Mouse (Mus musculus) midbrain, postnatal 0 days (tissue): ENCODE data around the gene Mb21d2. TPM values are rescaled to one million over a fixed set of nuclear protein-coding genes. Genes with fewer than 3 reads are reported as not detected.

Experiments used
- ATAC-seq: fragments of 200-750 bp; cut with Nextera tagmentation; 2 replicates; pipeline ENCODE4 v1.8.0; 2017; ENCODE audit warnings: moderate number of reproducible peaks, mild to moderate bottlenecking, moderate TSS enrichment, moderate library complexity; ENCODE audit not compliant: low FRiP score
- DNase-seq: peaks from one replicate; pipeline ENCODE4 v3.0.0-alpha.2; 2015; ENCODE audit warnings: low spot score
- H3K27ac ChIP-seq: fragments of 300-500 bp; sonication (generic); 2 replicates; pipeline ENCODE4 v1.5.1; 2014; ENCODE audit warnings: low read depth, mild to moderate bottlenecking, low read length, mixed read lengths
- H3K27me3 ChIP-seq: fragments of 300-500 bp; sonication (generic); 2 replicates; pipeline ENCODE4 v1.6.1; 2014; ENCODE audit warnings: low read length, control low read depth, mixed read lengths; ENCODE audit not compliant: insufficient read depth
- H3K36me3 ChIP-seq: fragments of 300-500 bp; sonication (generic); 2 replicates; pipeline ENCODE4 v1.6.1; 2014; ENCODE audit warnings: low read length, control low read depth, mixed read lengths; ENCODE audit not compliant: insufficient read depth
- H3K4me1 ChIP-seq: fragments of 300-500 bp; sonication (generic); 2 replicates; pipeline ENCODE4 v1.6.1; 2014; ENCODE audit warnings: mild to moderate bottlenecking, control low read depth, antibody characterized with exemption, low read length, mixed read lengths; ENCODE audit not compliant: insufficient read depth
- H3K4me2 ChIP-seq: fragments of 300-500 bp; sonication (generic); 2 replicates; pipeline ENCODE4 v1.6.1; 2014; ENCODE audit warnings: low read depth, mild to moderate bottlenecking, low read length, mixed read lengths; ENCODE audit not compliant: poor library complexity, severe bottlenecking
- H3K4me3 ChIP-seq: fragments of 300-500 bp; sonication (generic); 2 replicates; pipeline ENCODE4 v1.5.1; 2014; ENCODE audit warnings: low read depth, mild to moderate bottlenecking, low read length, moderate library complexity
- H3K9ac ChIP-seq: fragments of 300-500 bp; sonication (generic); replicated peaks from 2 replicates; pipeline ENCODE4 v1.6.1; 2014; ENCODE audit warnings: mild to moderate bottlenecking, low read length, moderate library complexity, mixed read lengths; ENCODE audit not compliant: poor library complexity, severe bottlenecking
- H3K9me3 ChIP-seq: fragments of 300-500 bp; sonication (generic); 2 replicates; pipeline ENCODE4 v1.6.1; 2016; ENCODE audit warnings: low read length, control low read depth
- CTCF ChIP-seq: IDR thresholded peaks from 2 replicates; pipeline ENCODE4 v1.5.1; 2016; ENCODE audit warnings: antibody characterized with exemption, mild to moderate bottlenecking
- WGBS: fragments of 180-500 bp; shearing (Covaris S2); extraction: QIAGEN DNeasy Blood & Tissue Kit; methylation state at CpG from one replicate; pipeline ENCODE4 v1.1.7; 2014; 5-methylcytosine and 5-hydroxymethylcytosine counted together
- polyA plus RNA-seq: library from polyadenylated mRNA; unstranded; fragments of >200 nt; fragmentation: Nextera tagmentation; extraction: Ambion mirVana; gene quantifications from 2 replicates; pipeline ENCODE4 v1.2.1, GENCODE M21; 2015
- total RNA-seq: library from RNA; depleted of rRNA; stranded (reverse); fragments of >200 nt; gene quantifications from 2 replicates; pipeline ENCODE4 v1.2.3, GENCODE M21; 2014; rRNA removed

The Mb21d2 gene
- total and polyA plus RNA-seq, 2 experiments from 2014 or later, result 16.9 to 51.5 TPM

- TF ChIP-seq CTCF, result no peak
- ATAC-seq, result no peak
- WGBS, result 96% methylated on average over 1 of the region's 1 CpGs
Measured at GRCm38 (mm10) chr16:28813290-28813689, 116.2 kb downstream of the Mb21d2 start.

GRCm38 (mm10) chr16:28809089-28809488 lies 120.4 kb downstream of the Mb21d2 start:
- no peak for TF ChIP-seq CTCF
- Histone ChIP-seq H3K4me3 (no peak overlapping the region), H3K27me3 (no peaks in the 10 kb centered on the region), H3K9ac (no peak overlapping the region), H3K4me2 (no peak overlapping the region), H3K9me3 (no peaks in the 10 kb centered on the region), H3K36me3 (no peaks in the 10 kb centered on the region), H3K27ac (no peak overlapping the region), H3K4me1 (no peaks in the 10 kb centered on the region)
- 14% methylated on average over 1 of the region's 1 CpGs for WGBS
- ATAC-seq (no peak), DNase-seq (no peak)

More at GRCm38 (mm10) chr16:28813290-28813689, 116.2 kb downstream of the Mb21d2 start:
- no peaks in the 10 kb centered on the region for H3K36me3 ChIP-seq
- H3K27ac ChIP-seq, result no peak overlapping the region
- no peak overlapping the region for H3K9ac ChIP-seq
- no peaks in the 10 kb centered on the region for H3K9me3 ChIP-seq
- H3K4me1 ChIP-seq, result no peaks in the 10 kb centered on the region
- H3K4me2 ChIP-seq, result no peak overlapping the region
- no peak overlapping the region for H3K4me3 ChIP-seq
- no peak for DNase-seq
- no peaks in the 10 kb centered on the region for H3K27me3 ChIP-seq

- TF ChIP-seq CTCF, result peak; percentile 83
- Histone ChIP-seq H3K27me3 (no peaks in the 10 kb centered on the region), H3K9ac (no peak overlapping the region), H3K4me3 (no peak overlapping the region), H3K36me3 (no peaks in the 10 kb centered on the region), H3K27ac (no peak overlapping the region), H3K4me2 (no peak overlapping the region), H3K4me1 (no peaks in the 10 kb centered on the region), H3K9me3 (no peaks in the 10 kb centered on the region)
- peak; percentile 74 for DNase-seq
- 4% methylated on average over 4 of the region's 4 CpGs for WGBS
- peak; percentile 23; the same call in 1 of the 2 replicates for ATAC-seq
Measured at GRCm38 (mm10) chr16:28793115-28793514, 136.4 kb downstream of the Mb21d2 start.

Other genes starting within 250 kb of the Mb21d2 start
- 61.9 and 64.0 TPM in 2 replicates for gene Fgf12, start 176.6 kb downstream of the Mb21d2 start, total RNA-seq
- gene Fgf12, start 176.6 kb downstream of the Mb21d2 start, polyA plus RNA-seq, result 56.9 and 59.6 TPM in 2 replicates